Mouse (Mus musculus) myocyte (in vitro differentiated cells): ENCODE results near the gene Herpud2. TPM values are rescaled to one million over a fixed set of nuclear protein-coding genes. Genes with fewer than 3 reads are reported as not detected.

ENCODE experiments used
- H3K27me3 ChIP-seq: one replicate; pipeline ENCODE4 v1.6.1; 2011; ENCODE audit not compliant: control insufficient read depth, insufficient read depth, insufficient read length
- H3K36me3 ChIP-seq: one replicate; pipeline ENCODE4 v1.6.1; 2011; ENCODE audit not compliant: control insufficient read depth, insufficient read depth
- H3K4me2 ChIP-seq: one replicate; pipeline ENCODE4 v1.6.1; 2011; ENCODE audit warnings: low read depth, control low read depth
- H3K4me3 ChIP-seq: one replicate; pipeline ENCODE4 v1.5.1; 2011; ENCODE audit warnings: mild to moderate bottlenecking, control low read depth, moderate library complexity
- H3K79me2 ChIP-seq: one replicate; pipeline ENCODE4 v1.6.1; 2011; ENCODE audit not compliant: control insufficient read depth, insufficient read depth
- H3ac ChIP-seq: one replicate; pipeline ENCODE4 v1.6.1; 2011; ENCODE audit not compliant: control insufficient read depth, insufficient read length
- CEBPB ChIP-seq: IDR thresholded peaks from 2 replicates; pipeline ENCODE4 v1.6.1; 2011; ENCODE audit warnings: mild to moderate bottlenecking, moderate library complexity; ENCODE audit not compliant: poor library complexity, insufficient read depth, severe bottlenecking
- E2F4 ChIP-seq: IDR thresholded peaks from one replicate; pipeline ENCODE4 v1.6.1; 2011; ENCODE audit warnings: mild to moderate bottlenecking, control low read depth, moderate library complexity; ENCODE audit not compliant: insufficient read depth
- MAX ChIP-seq: IDR thresholded peaks from one replicate; pipeline ENCODE4 v1.6.1; 2011; ENCODE audit warnings: low read depth, mild to moderate bottlenecking, control low read depth
- MYOD1 ChIP-seq, 3 experiments: IDR thresholded peaks; one replicate each; pipeline ENCODE4 v1.6.1; 2011; ENCODE audit warnings: control low read depth in 2 of 3, low read depth in 2 of 3, mild to moderate bottlenecking in 2 of 3, moderate library complexity in 1 of 3; ENCODE audit not compliant: insufficient read length in 2 of 3, control insufficient read depth in 1 of 3
- MYOG ChIP-seq, 3 experiments: IDR thresholded peaks; one replicate each; pipeline ENCODE4 v1.6.1; 2011; ENCODE audit warnings: control low read depth in 2 of 3, low read depth in 2 of 3, mild to moderate bottlenecking in 2 of 3; ENCODE audit not compliant: insufficient read length in 2 of 3, control insufficient read depth in 1 of 3, insufficient read depth in 1 of 3
- POLR2A ChIP-seq: IDR thresholded peaks from one replicate; pipeline ENCODE4 v1.6.1; 2011; ENCODE audit warnings: low read depth, mild to moderate bottlenecking, control low read depth, moderate library complexity; ENCODE audit not compliant: insufficient read length
- POLR2AphosphoS2 ChIP-seq: IDR thresholded peaks from one replicate; pipeline ENCODE4 v1.6.1; 2011; ENCODE audit warnings: low read depth, control low read depth; ENCODE audit not compliant: insufficient read length
- REST ChIP-seq: IDR thresholded peaks from one replicate; pipeline ENCODE4 v1.6.1; 2011; ENCODE audit warnings: mild to moderate bottlenecking, control low read depth, moderate library complexity; ENCODE audit not compliant: insufficient read depth, insufficient read length
- SRF ChIP-seq: IDR thresholded peaks from one replicate; pipeline ENCODE4 v1.6.1; 2011; ENCODE audit warnings: low read depth; ENCODE audit not compliant: control insufficient read depth, insufficient read length
- TCF12 ChIP-seq: IDR thresholded peaks from one replicate; pipeline ENCODE4 v1.6.1; 2011; ENCODE audit warnings: mild to moderate bottlenecking, control low read depth; ENCODE audit not compliant: poor library complexity, insufficient read depth, severe bottlenecking
- TCF3 ChIP-seq: IDR thresholded peaks from one replicate; pipeline ENCODE4 v1.6.1; 2011; ENCODE audit warnings: low read depth, control low read depth; ENCODE audit not compliant: insufficient read length
- USF1 ChIP-seq: IDR thresholded peaks from one replicate; pipeline ENCODE4 v1.6.1; 2011; ENCODE audit warnings: low read depth, mild to moderate bottlenecking, control low read depth, moderate library complexity
- polyA plus RNA-seq: library from polyadenylated mRNA; unstranded; fragments of >200 nt; fragmentation: generic; extraction: Trizol; gene quantifications from one replicate; pipeline ENCODE4 v1.2.1, GENCODE M21; 2012; ENCODE audit warnings: missing spikeins

Herpud2 gene
- polyA plus RNA-seq, 1 experiment: 18.8 TPM

DNA sequence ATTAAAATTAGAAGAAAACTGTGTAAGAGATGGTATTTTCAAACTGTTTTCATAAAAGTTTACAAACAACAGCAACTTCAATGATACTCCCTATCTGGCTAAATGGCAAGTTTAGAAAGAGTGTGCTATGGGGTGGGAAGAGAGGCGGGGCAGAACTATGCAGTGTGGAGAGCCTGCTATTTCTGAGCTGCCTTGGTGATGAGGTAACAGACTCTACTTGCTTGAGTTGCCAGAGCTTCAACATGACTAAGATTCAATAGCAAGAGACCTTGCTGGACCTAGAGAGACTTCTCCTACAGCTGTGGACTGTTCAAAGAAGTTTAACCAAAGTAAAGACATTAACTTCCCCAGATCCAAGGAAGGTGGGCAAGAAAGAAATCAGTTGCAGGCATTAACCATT is 24.9 kb upstream of the Herpud2 start:
- Histone ChIP-seq H3K79me2 (no peaks in the 10 kb centered on the region), H3K4me2 (peak overlapping the region; percentile 40), H3K4me3 (no peak overlapping the region), H3ac (no peak overlapping the region), H3K36me3 (no peaks in the 10 kb centered on the region), H3K27me3 (no peaks in the 10 kb centered on the region)
- TF ChIP-seq MYOG (IDR thresholded peaks at IDR 0.05; ENCODE audit: control insufficient read depth in 1 of 3, insufficient read depth in 1 of 3, insufficient read length in 2 of 3, low read depth in 2 of 3) (peak in 1 of 3 experiments; percentile 5), POLR2AphosphoS2 (no peak)

DNA sequence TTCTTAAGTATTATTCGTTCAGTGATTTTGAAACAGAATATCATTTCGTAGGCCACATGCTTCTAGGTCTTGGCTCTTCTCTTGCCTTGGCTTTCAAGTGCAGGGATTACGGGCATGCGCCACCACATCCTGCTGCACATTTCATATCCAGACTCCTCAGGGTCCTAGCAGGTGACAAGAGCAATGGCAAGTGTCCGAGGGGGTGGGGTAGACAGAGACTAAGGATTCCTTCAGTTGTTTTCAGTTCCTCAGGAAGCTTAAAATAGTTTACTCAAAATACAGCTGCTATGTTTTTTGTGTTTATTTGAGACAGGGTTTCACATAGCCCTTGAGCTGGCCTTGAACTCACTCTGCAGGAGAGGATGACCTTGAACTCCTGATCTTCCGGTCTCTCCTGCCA is 24.4 kb upstream of the Herpud2 start:
- H3K36me3 ChIP-seq: no peaks in the 10 kb centered on the region
- H3K27me3 ChIP-seq: no peaks in the 10 kb centered on the region
- H3K4me3 ChIP-seq: no peak overlapping the region
- no peak overlapping the region for H3ac ChIP-seq
- TF ChIP-seq MAX (no peak), TCF12 (no peak), MYOD1 (IDR thresholded peaks at IDR 0.05; ENCODE audit: control insufficient read depth in 1 of 3, insufficient read length in 2 of 3, low read depth in 2 of 3) (no peak), MYOG (IDR thresholded peaks at IDR 0.05; ENCODE audit: control insufficient read depth in 1 of 3, insufficient read depth in 1 of 3, insufficient read length in 2 of 3, low read depth in 2 of 3) (peak in 1 of 3 experiments; percentile 48), TCF3 (no peak)
- peak overlapping the region; percentile 26 for H3K4me2 ChIP-seq
- no peaks in the 10 kb centered on the region for H3K79me2 ChIP-seq

DNA sequence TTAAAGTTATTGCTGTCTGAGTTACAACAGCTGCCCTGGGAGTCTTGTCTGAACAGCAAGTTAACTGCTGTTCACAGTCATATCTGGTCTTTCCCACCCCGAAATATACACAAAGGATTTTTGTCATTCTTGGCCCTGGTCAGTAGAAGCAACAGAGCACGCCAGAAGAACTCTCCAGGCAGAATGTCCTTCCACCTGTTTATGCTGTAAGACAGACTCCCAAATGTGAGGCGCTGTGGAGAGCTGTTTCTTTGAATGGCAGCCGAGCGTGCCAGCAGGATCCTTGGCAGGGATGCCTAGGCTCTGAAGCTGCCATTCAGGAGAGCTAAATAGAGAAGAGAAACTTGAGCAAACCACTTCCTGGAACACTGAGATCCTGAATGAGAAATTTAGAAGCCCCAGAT is 23.4 kb upstream of the Herpud2 start:
- TF ChIP-seq E2F4: no peak
- TF ChIP-seq MYOG (IDR thresholded peaks at IDR 0.05; ENCODE audit: control insufficient read depth in 1 of 3, insufficient read depth in 1 of 3, insufficient read length in 2 of 3, low read depth in 2 of 3): peak in 2 of 3 experiments; percentile 78 to 85
- peak; percentile 63 to 87 (median 74) for TF ChIP-seq MYOD1 (IDR thresholded peaks at IDR 0.05; ENCODE audit: control insufficient read depth in 1 of 3, insufficient read length in 2 of 3, low read depth in 2 of 3)
- peak; percentile 20 for TF ChIP-seq TCF12
- H3K79me2 ChIP-seq: no peaks in the 10 kb centered on the region
- no peaks in the 10 kb centered on the region for H3K27me3 ChIP-seq
- no peak overlapping the region for H3ac ChIP-seq
- no peak overlapping the region for H3K4me3 ChIP-seq
- no peaks in the 10 kb centered on the region for H3K36me3 ChIP-seq
- H3K4me2 ChIP-seq: peak overlapping the region; percentile 26

DNA sequence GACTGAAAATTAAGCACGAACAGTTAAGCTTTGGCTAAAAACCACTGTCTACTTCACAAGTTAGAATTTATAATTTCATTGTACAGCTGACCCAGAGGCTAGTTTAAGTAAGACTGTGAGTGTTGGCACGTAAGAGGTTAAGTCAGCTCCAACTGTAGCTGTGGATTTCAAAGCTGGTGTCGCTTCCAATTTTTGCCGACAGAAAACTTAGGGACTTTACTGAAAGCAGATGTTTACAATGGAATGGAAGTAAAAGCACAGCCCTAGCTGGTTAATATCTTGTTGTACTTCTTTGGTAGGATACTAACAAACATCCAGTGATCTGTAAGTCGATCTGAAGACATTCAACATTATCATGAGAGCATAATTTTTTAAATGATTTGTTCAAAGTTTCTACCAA is 23.0 kb upstream of the Herpud2 start:
- no peaks in the 10 kb centered on the region for H3K36me3 ChIP-seq
- H3K4me2 ChIP-seq: peak overlapping the region; percentile 26
- no peak for TF ChIP-seq E2F4
- no peak for TF ChIP-seq POLR2AphosphoS2
- no peak for TF ChIP-seq MAX
- no peak for TF ChIP-seq REST
- TF ChIP-seq TCF12: no peak
- TF ChIP-seq CEBPB: no peak
- TF ChIP-seq TCF3: no peak
- TF ChIP-seq MYOG (IDR thresholded peaks at IDR 0.05; ENCODE audit: control insufficient read depth in 1 of 3, insufficient read depth in 1 of 3, insufficient read length in 2 of 3, low read depth in 2 of 3): no peak
- no peak for TF ChIP-seq MYOD1 (IDR thresholded peaks at IDR 0.05; ENCODE audit: control insufficient read depth in 1 of 3, insufficient read length in 2 of 3, low read depth in 2 of 3)
- TF ChIP-seq POLR2A: no peak
- no peak for TF ChIP-seq USF1
- H3K27me3 ChIP-seq: no peaks in the 10 kb centered on the region
- no peak overlapping the region for H3K4me3 ChIP-seq
- H3ac ChIP-seq: no peak overlapping the region
- no peaks in the 10 kb centered on the region for H3K79me2 ChIP-seq

DNA sequence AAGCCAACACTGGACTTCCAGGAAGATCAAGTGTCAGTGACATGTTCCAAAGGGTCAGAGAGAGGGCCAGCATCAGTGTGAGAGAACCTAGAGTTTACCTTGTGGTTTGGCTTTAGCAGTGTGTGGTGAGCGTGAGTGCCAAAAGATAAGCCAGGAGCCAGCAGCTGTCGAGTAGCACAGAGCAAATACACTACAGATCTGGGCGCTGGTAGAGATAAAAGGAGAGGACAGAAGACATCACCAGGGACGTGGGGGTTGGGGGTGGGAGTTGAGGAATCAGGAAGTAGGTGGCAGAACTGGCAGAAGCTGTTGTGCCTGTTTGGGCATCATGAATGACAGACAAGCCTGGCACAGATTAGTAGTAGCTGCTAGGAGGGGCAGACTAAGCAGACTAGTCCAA is 21.6 kb upstream of the Herpud2 start:
- H3K4me2 ChIP-seq: peak overlapping the region; percentile 35
- H3K79me2 ChIP-seq: no peaks in the 10 kb centered on the region
- no peaks in the 10 kb centered on the region for H3K36me3 ChIP-seq
- no peak for TF ChIP-seq POLR2AphosphoS2
- no peak for TF ChIP-seq SRF
- no peak for TF ChIP-seq E2F4
- no peak for TF ChIP-seq TCF3
- TF ChIP-seq MYOD1 (IDR thresholded peaks at IDR 0.05; ENCODE audit: control insufficient read depth in 1 of 3, insufficient read length in 2 of 3, low read depth in 2 of 3): peak in 2 of 3 experiments; percentile 71 to 87
- peak; percentile 77 for TF ChIP-seq TCF12
- TF ChIP-seq MYOG (IDR thresholded peaks at IDR 0.05; ENCODE audit: control insufficient read depth in 1 of 3, insufficient read depth in 1 of 3, insufficient read length in 2 of 3, low read depth in 2 of 3): peak; percentile 66 to 90 (median 82)
- TF ChIP-seq USF1: no peak
- no peak overlapping the region for H3K4me3 ChIP-seq
- no peak overlapping the region for H3ac ChIP-seq
- no peaks in the 10 kb centered on the region for H3K27me3 ChIP-seq

DNA sequence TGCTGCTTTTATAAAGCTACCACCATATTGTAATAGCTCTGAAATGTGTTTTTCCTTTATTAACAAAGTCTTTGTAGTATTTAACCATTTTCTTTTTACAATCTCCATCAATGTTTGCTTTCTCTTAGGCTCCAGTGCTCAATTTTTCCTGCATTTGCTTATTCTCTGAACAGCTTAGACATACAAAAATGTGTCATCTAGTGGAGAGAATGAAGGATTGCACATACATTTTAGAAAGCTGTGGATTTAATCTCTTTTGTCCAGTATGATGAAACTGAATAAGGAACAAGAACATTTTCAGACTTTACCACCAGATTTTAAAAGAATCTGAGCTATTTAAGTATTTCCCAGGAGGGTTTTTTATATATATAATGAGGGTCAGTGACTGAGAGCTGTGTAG is 18.0 kb upstream of the Herpud2 start:
- no peak overlapping the region for H3K4me2 ChIP-seq
- no peaks in the 10 kb centered on the region for H3K79me2 ChIP-seq
- no peaks in the 10 kb centered on the region for H3K36me3 ChIP-seq
- no peaks in the 10 kb centered on the region for H3K27me3 ChIP-seq
- H3K4me3 ChIP-seq: no peak overlapping the region
- H3ac ChIP-seq: no peak overlapping the region
- TF ChIP-seq MAX: no peak
